Mouse (Mus musculus): ENCODE measurements around the gene Alkbh6. TPM values are rescaled to one million over a fixed set of nuclear protein-coding genes. Genes with fewer than 3 reads are reported as not detected.

Gene Alkbh6
- polyA plus RNA-seq, 1 experiment from 2014 or later = 82.1 TPM

DNA sequence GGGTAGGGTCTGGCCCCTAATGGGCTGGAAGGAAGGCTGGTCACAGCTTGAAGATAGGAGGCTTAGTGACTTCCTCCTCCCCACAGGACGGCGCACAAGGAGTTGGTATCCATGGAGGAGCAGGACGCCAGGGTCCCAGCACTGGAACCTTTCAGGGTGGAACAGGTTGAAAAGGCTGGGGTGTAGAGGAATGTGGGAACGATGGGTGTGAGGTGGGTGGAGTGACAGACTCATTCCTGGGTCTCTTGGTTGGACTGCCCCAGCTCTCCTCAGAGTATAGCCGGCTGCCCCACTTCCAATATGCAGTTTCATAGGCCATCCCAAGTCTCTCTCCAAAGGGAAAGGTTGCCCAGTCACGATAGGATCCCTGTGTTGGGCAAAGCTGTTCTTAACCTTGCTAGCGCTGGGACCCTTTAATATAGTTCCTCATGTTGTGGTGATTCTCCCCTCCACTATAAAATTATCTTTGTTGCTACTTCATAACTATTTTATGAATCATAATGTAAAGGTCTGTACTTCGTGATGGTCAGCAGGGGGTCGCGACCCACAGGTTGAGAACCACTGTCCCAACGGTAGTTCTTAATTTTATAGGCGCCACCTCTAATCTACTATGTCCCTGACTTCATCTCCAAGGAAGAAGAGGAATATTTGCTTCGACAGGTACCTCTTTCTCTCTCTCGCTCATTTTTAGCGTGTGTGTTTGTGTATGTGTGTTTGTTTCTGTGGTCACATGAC is 1.0 kb downstream of the Alkbh6 start:
- no peak for ATAC-seq (ENCODE audit: low FRiP score)
- Histone ChIP-seq H3K27ac (ENCODE audit: low read depth, low read length) (no peak overlapping the region), H3K27me3 (ENCODE audit: control insufficient read depth, insufficient read depth, low read length) (no peaks in the 10 kb centered on the region), H3K4me3 (ENCODE audit: low read depth, low read length) (peak overlapping the region; percentile 69), H3K9me3 (ENCODE audit: control insufficient read depth, low read length) (no peaks in the 10 kb centered on the region), H3K4me1 (replicated peaks; ENCODE audit: control insufficient read depth, insufficient read depth, low read length) (peaks cover 5% of the 10 kb centered on the region; the same call in 1 of the 2 replicates), H3K4me2 (replicated peaks; ENCODE audit: low read depth, low read length) (peak overlapping the region; percentile 90), H3K36me3 (ENCODE audit: control insufficient read depth, insufficient read depth, low read length) (no peaks in the 10 kb centered on the region; the same call in 1 of the 2 replicates), H3K9ac (ENCODE audit: low read depth, low read length) (peak overlapping the region; percentile 71)
- WGBS = 65% methylated on average over 15 of the region's 15 CpGs
- no peak for DNase-seq (ENCODE audit: low spot score)

- Histone ChIP-seq H3K9ac (ENCODE audit: low read depth, low read length) (no peak overlapping the region), H3K27ac (ENCODE audit: low read depth, low read length) (no peak overlapping the region), H3K4me3 (ENCODE audit: low read depth, low read length) (0 out of 2 replicates have a peak overlapping the region, but pooled peaks have one; percentile 6), H3K9me3 (ENCODE audit: control insufficient read depth, low read length) (no peaks in the 10 kb centered on the region), H3K27me3 (ENCODE audit: control insufficient read depth, insufficient read depth, low read length) (no peaks in the 10 kb centered on the region), H3K4me2 (replicated peaks; ENCODE audit: low read depth, low read length) (no peak overlapping the region), H3K4me1 (replicated peaks; ENCODE audit: control insufficient read depth, insufficient read depth, low read length) (peaks cover 5% of the 10 kb centered on the region; the same call in 1 of the 2 replicates), H3K36me3 (ENCODE audit: control insufficient read depth, insufficient read depth, low read length) (no peaks in the 10 kb centered on the region; the same call in 1 of the 2 replicates)
- DNase-seq (ENCODE audit: low spot score) = no peak
- 90% methylated on average over 12 of the region's 12 CpGs for WGBS
- no peak for ATAC-seq (ENCODE audit: low FRiP score)
These were observed 1.6 kb downstream of the Alkbh6 start for GRCm38 (mm10) chr7:30310136-30310535.

DNA sequence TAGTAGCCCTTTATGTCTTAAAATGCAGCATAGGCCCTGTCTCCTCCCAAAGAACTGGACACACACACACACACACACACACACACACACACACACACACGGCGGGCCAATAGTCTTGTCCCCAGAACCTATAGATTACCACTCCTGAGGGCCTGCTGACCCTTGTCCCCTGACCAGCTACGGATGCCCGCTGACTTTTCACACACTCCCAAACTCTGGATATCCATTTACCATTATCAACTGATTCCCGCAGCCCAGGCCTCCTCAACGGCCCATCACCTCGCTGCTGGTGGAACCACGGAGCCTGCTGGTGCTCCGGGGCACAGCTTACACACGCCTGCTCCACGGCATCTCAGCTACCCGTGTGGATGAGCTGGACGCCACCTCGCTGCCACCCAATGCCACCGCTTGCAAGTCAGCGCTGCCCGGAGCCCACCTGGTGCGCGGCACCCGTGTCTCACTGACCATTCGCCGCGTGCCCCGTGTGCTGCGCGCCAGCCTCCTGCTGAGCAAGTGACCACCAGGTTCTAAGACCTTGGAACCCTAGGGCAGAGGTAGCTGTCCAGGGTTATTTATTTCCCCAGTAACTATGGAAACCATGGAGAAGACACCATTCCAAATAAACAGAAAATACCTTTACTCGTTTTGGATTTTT is 5.3 kb downstream of the Alkbh6 start:
- DNase-seq (ENCODE audit: low spot score) (no peak), ATAC-seq (ENCODE audit: low FRiP score) (no peak)
- H3K36me3 ChIP-seq (ENCODE audit: control insufficient read depth, insufficient read depth, low read length) = no peaks in the 10 kb centered on the region; the same call in 1 of the 2 replicates
- H3K9ac ChIP-seq (ENCODE audit: low read depth, low read length) = no peak overlapping the region
- no peak overlapping the region for H3K4me3 ChIP-seq (ENCODE audit: low read depth, low read length)
- H3K4me2 ChIP-seq (replicated peaks; ENCODE audit: low read depth, low read length) = no peak overlapping the region
- H3K9me3 ChIP-seq (ENCODE audit: control insufficient read depth, low read length) = no peaks in the 10 kb centered on the region
- peaks cover 3% of the 10 kb centered on the region; the same call in 1 of the 2 replicates for H3K4me1 ChIP-seq (replicated peaks; ENCODE audit: control insufficient read depth, insufficient read depth, low read length)
- H3K27ac ChIP-seq (ENCODE audit: low read depth, low read length) = no peak overlapping the region
- H3K27me3 ChIP-seq (ENCODE audit: control insufficient read depth, insufficient read depth, low read length) = no peaks in the 10 kb centered on the region
- 47% methylated on average over 27 of the region's 27 CpGs for WGBS

GRCm38 (mm10) chr7:30314721-30315155 is 6.2 kb downstream of the Alkbh6 start, which contains the start of gene Syne4:
TSS of gene Syne4 (plus strand) at chr7:30314807.
- H3K9ac ChIP-seq (ENCODE audit: low read depth, low read length) = no peak within 1 kb of the TSS
- H3K27ac ChIP-seq (ENCODE audit: low read depth, low read length) = no peak within 1 kb of the TSS
- no peaks in the 10 kb centered on the region for H3K9me3 ChIP-seq (ENCODE audit: control insufficient read depth, low read length)
- H3K36me3 ChIP-seq (ENCODE audit: control insufficient read depth, insufficient read depth, low read length) = no peaks in the 10 kb centered on the region; the same call in 1 of the 2 replicates
- DNase-seq (ENCODE audit: low spot score) (no peak), ATAC-seq (ENCODE audit: low FRiP score) (no peak)
- H3K4me1 ChIP-seq (replicated peaks; ENCODE audit: control insufficient read depth, insufficient read depth, low read length) = no peaks in the 10 kb centered on the region
- peak within 1 kb of the TSS; percentile 13; the same call in 1 of the 2 replicates for H3K4me3 ChIP-seq (ENCODE audit: low read depth, low read length)
- WGBS = 6% methylated on average over 9 of the region's 9 CpGs
- H3K27me3 ChIP-seq (ENCODE audit: control insufficient read depth, insufficient read depth, low read length) = no peaks in the 10 kb centered on the region
- peak within 1 kb of the TSS; percentile 18 for H3K4me2 ChIP-seq (replicated peaks; ENCODE audit: low read depth, low read length)

DNA sequence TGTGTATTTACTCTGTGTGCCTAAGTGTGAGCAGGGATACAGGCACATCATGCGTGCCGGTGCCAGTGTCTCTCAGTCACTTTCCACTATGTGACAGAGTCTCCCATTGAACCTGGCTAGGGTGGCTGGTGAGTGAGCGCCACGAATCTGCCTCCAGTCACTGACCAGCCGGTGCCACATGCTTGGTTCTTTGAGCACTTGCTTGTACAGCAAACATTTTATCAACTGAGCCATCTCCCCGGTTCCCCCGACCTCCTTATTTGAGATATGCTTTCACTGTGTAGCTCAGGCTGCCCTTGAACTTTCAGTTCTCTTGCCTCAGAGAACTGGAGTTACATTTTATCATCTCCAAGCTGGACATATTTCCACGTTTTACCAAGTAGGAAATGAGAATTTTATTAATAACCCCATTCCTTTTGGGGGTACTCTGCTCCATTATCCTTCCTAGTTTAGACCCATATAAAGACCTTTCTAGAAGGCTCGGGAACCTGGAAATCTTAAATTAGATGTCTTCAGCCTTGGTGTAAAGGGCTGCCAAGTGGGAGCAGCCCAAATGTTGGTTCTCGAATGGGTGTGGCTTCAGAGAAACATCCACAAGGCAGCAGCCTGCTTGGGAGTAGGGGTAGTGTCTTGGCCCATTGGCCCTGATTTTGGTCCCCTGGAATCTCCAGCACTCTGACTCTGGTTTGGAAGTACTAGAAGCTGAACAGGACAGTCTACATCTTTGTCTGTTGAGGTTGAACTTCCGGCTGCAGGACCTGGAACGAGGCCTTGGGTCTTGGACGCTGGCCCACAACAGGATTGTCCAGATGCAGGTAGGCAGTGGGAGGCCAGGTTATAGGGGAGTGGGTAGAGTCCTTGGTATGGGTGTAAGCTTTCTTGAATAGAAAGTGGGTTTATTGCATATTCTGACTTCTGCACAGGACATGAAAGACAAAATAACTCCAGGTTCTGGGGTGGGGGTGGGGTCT is 7.3 kb downstream of the Alkbh6 start:
- ATAC-seq (ENCODE audit: low FRiP score) = no peak
- Histone ChIP-seq H3K4me3 (ENCODE audit: low read depth, low read length) (no peak overlapping the region), H3K4me1 (replicated peaks; ENCODE audit: control insufficient read depth, insufficient read depth, low read length) (no peaks in the 10 kb centered on the region), H3K4me2 (replicated peaks; ENCODE audit: low read depth, low read length) (no peak overlapping the region), H3K36me3 (ENCODE audit: control insufficient read depth, insufficient read depth, low read length) (no peaks in the 10 kb centered on the region; the same call in 1 of the 2 replicates), H3K27ac (ENCODE audit: low read depth, low read length) (no peak overlapping the region), H3K27me3 (ENCODE audit: control insufficient read depth, insufficient read depth, low read length) (no peaks in the 10 kb centered on the region), H3K9ac (ENCODE audit: low read depth, low read length) (no peak overlapping the region), H3K9me3 (ENCODE audit: control insufficient read depth, low read length) (no peaks in the 10 kb centered on the region)
- no peak for DNase-seq (ENCODE audit: low spot score)
- WGBS = 84% methylated on average over 13 of the region's 13 CpGs

DNA sequence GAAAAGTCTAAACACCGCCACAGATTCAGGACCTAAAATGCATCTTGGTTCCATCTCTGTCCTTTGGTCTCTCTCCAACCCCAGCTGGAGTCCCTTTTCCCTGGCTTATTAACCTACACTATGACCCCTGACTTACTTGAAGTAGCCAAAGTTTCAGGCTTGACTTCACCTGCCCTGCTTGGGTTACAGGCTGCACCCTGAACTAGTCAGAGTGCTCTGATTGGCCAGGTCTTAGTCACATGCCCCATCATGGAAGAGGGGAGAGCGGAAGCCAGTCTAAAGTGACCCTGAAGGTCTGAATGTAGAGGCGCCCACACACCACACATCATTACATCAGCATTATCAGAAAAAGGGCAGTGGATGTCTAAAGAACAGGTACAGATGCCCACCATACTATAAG is 9.6 kb downstream of the Alkbh6 start:
- Histone ChIP-seq H3K27me3 (ENCODE audit: control insufficient read depth, insufficient read depth, low read length) (no peaks in the 10 kb centered on the region), H3K4me2 (replicated peaks; ENCODE audit: low read depth, low read length) (no peak overlapping the region), H3K9me3 (ENCODE audit: control insufficient read depth, low read length) (no peaks in the 10 kb centered on the region), H3K4me1 (replicated peaks; ENCODE audit: control insufficient read depth, insufficient read depth, low read length) (no peaks in the 10 kb centered on the region), H3K4me3 (ENCODE audit: low read depth, low read length) (no peak overlapping the region), H3K9ac (ENCODE audit: low read depth, low read length) (no peak overlapping the region), H3K36me3 (ENCODE audit: control insufficient read depth, insufficient read depth, low read length) (no peaks in the 10 kb centered on the region), H3K27ac (ENCODE audit: low read depth, low read length) (no peak overlapping the region)
- DNase-seq (ENCODE audit: low spot score) = no peak
- ATAC-seq (ENCODE audit: low FRiP score) = no peak
- WGBS = 91% methylated on average over 3 of the region's 3 CpGs

- no peaks in the 10 kb centered on the region for H3K27me3 ChIP-seq (ENCODE audit: control insufficient read depth, insufficient read depth, low read length)
- 85% methylated on average over 2 of the region's 2 CpGs for WGBS
- DNase-seq (ENCODE audit: low spot score) (no peak), ATAC-seq (ENCODE audit: low FRiP score) (no peak)
- H3K36me3 ChIP-seq (ENCODE audit: control insufficient read depth, insufficient read depth, low read length) = no peaks in the 10 kb centered on the region
- peak overlapping the region; percentile 91 for H3K9ac ChIP-seq (ENCODE audit: low read depth, low read length)
- H3K4me3 ChIP-seq (ENCODE audit: low read depth, low read length) = peak overlapping the region; percentile 87; the same call in 1 of the 2 replicates
- H3K27ac ChIP-seq (ENCODE audit: low read depth, low read length) = no peak overlapping the region
- H3K4me2 ChIP-seq (replicated peaks; ENCODE audit: low read depth, low read length) = peak overlapping the region; percentile 84
- no peaks in the 10 kb centered on the region for H3K4me1 ChIP-seq (replicated peaks; ENCODE audit: control insufficient read depth, insufficient read depth, low read length)
- H3K9me3 ChIP-seq (ENCODE audit: control insufficient read depth, low read length) = no peaks in the 10 kb centered on the region
These were observed 12.4 kb downstream of the Alkbh6 start for GRCm38 (mm10) chr7:30320946-30321345.
